Mouse (Mus musculus) hindbrain, embryonic 11.5 days (tissue): ENCODE results near the gene Crkl. TPM values are rescaled to one million over a fixed set of nuclear protein-coding genes. Genes with fewer than 3 reads are reported as not detected.
A peak's percentile ranks its signal among the peaks of the same experiment; 100 is the strongest.

Experiments used
- ATAC-seq: fragments of 200-750 bp; cut with Nextera tagmentation; 2 replicates; pipeline ENCODE4 v1.8.0; 2017; ENCODE audit warnings: mild to moderate bottlenecking, moderate TSS enrichment, moderate library complexity; ENCODE audit not compliant: low FRiP score
- DNase-seq: peaks from one replicate; pipeline ENCODE4 v3.0.0-alpha.2; 2015; ENCODE audit warnings: low spot score
- H3K27ac ChIP-seq: fragments of 300-500 bp; sonication (generic); 2 replicates; pipeline ENCODE4 v1.5.1; 2014; ENCODE audit warnings: mild to moderate bottlenecking, low read depth, low read length
- H3K27me3 ChIP-seq: fragments of 300-500 bp; sonication (generic); 2 replicates; pipeline ENCODE4 v1.6.1; 2014; ENCODE audit warnings: mild to moderate bottlenecking, low read length, moderate library complexity, mixed read lengths; ENCODE audit not compliant: control insufficient read depth, insufficient read depth
- H3K36me3 ChIP-seq: fragments of 300-500 bp; sonication (generic); 2 replicates; pipeline ENCODE4 v1.6.1; 2014; ENCODE audit warnings: mild to moderate bottlenecking, low read length, moderate library complexity, mixed read lengths; ENCODE audit not compliant: control insufficient read depth, insufficient read depth
- H3K4me1 ChIP-seq: fragments of 300-500 bp; sonication (generic); replicated peaks from 2 replicates; pipeline ENCODE4 v1.6.1; 2014; ENCODE audit warnings: low read length, mixed read lengths; ENCODE audit not compliant: control insufficient read depth, insufficient read depth
- H3K4me2 ChIP-seq: fragments of 300-500 bp; sonication (generic); replicated peaks from 2 replicates; pipeline ENCODE4 v1.6.1; 2014; ENCODE audit warnings: mild to moderate bottlenecking, low read depth, low read length
- H3K4me3 ChIP-seq: fragments of 300-500 bp; sonication (generic); 2 replicates; pipeline ENCODE4 v1.5.1; 2014; ENCODE audit warnings: low read depth, low read length
- H3K9ac ChIP-seq: fragments of 300-500 bp; sonication (generic); 2 replicates; pipeline ENCODE4 v1.6.1; 2014; ENCODE audit warnings: low read depth, low read length
- H3K9me3 ChIP-seq: fragments of 300-500 bp; sonication (generic); 2 replicates; pipeline ENCODE4 v1.6.1; 2016; ENCODE audit warnings: low read length; ENCODE audit not compliant: control insufficient read depth
- WGBS: fragments of 180-500 bp; shearing (Covaris S2); extraction: QIAGEN DNeasy Blood & Tissue Kit; methylation state at CpG from one replicate; pipeline ENCODE4 v1.1.7; 2014; 5-methylcytosine and 5-hydroxymethylcytosine counted together
- polyA plus RNA-seq: library from polyadenylated mRNA; unstranded; fragments of >200 nt; fragmentation: Nextera tagmentation; extraction: Ambion mirVana; gene quantifications from 2 replicates; pipeline ENCODE4 v1.2.1, GENCODE M21; 2014

The Crkl gene
- polyA plus RNA-seq, 1 experiment from 2014 or later, result 79.1 TPM

GRCm38 (mm10) chr16:17432576-17432975 lies 19.2 kb upstream of the Crkl start:
- Histone ChIP-seq H3K4me3 (no peak overlapping the region), H3K4me2 (no peak overlapping the region), H3K4me1 (no peaks in the 10 kb centered on the region), H3K27ac (no peak overlapping the region), H3K9me3 (peaks cover 3% of the 10 kb centered on the region; the same call in 1 of the 2 replicates), H3K27me3 (no peaks in the 10 kb centered on the region), H3K36me3 (no peaks in the 10 kb centered on the region), H3K9ac (no peak overlapping the region)
- WGBS, result 94% methylated on average over 2 of the region's 2 CpGs
- ATAC-seq, result no peak
- DNase-seq, result peak; percentile 19

GRCm38 (mm10) chr16:17452373-17452715 lies 557 bp downstream of the Crkl start:
- WGBS, result under 1% methylated on average over 24 of the region's 24 CpGs
- H3K27me3 ChIP-seq, result no peaks in the 10 kb centered on the region
- peak overlapping the region; percentile 65 for H3K4me2 ChIP-seq
- peak overlapping the region; percentile 96 for H3K9ac ChIP-seq
- H3K9me3 ChIP-seq, result no peaks in the 10 kb centered on the region
- DNase-seq (peak; percentile 72), ATAC-seq (peak; percentile 60; the same call in 1 of the 2 replicates)
- peak overlapping the region; percentile 92 for H3K27ac ChIP-seq
- peaks cover 2% of the 10 kb centered on the region; the same call in 1 of the 2 replicates for H3K4me1 ChIP-seq
- H3K4me3 ChIP-seq, result peak overlapping the region; percentile 96
- peaks cover 6% of the 10 kb centered on the region; the same call in 1 of the 2 replicates for H3K36me3 ChIP-seq

GRCm38 (mm10) chr16:17456901-17457300 lies 5.1 kb downstream of the Crkl start:
- no peak for DNase-seq
- H3K36me3 ChIP-seq, result peaks cover 6% of the 10 kb centered on the region; the same call in 1 of the 2 replicates
- WGBS, result 93% methylated on average over 1 of the region's 1 CpGs
- no peak overlapping the region for H3K4me3 ChIP-seq
- no peaks in the 10 kb centered on the region for H3K9me3 ChIP-seq
- H3K9ac ChIP-seq, result no peak overlapping the region
- ATAC-seq, result no peak
- H3K27me3 ChIP-seq, result no peaks in the 10 kb centered on the region
- no peak overlapping the region for H3K4me2 ChIP-seq
- H3K4me1 ChIP-seq, result peaks cover 2% of the 10 kb centered on the region; the same call in 1 of the 2 replicates
- H3K27ac ChIP-seq, result no peak overlapping the region

- Histone ChIP-seq H3K27ac (no peak overlapping the region), H3K4me2 (no peak overlapping the region), H3K36me3 (peaks cover 6% of the 10 kb centered on the region; the same call in 1 of the 2 replicates), H3K4me1 (no peaks in the 10 kb centered on the region; the same call in 1 of the 2 replicates), H3K4me3 (no peak overlapping the region), H3K9ac (no peak overlapping the region), H3K9me3 (no peaks in the 10 kb centered on the region), H3K27me3 (no peaks in the 10 kb centered on the region)
- WGBS, result 97% methylated on average over 4 of the region's 4 CpGs
- ATAC-seq, result no peak
- no peak for DNase-seq
These were observed 8.5 kb downstream of the Crkl start for GRCm38 (mm10) chr16:17460254-17460653.

GRCm38 (mm10) chr16:17461596-17461995 lies 9.8 kb downstream of the Crkl start:
- Histone ChIP-seq H3K27ac (no peak overlapping the region), H3K36me3 (peaks cover under 1% of the 10 kb centered on the region; the same call in 1 of the 2 replicates), H3K4me2 (no peak overlapping the region), H3K4me1 (no peaks in the 10 kb centered on the region; the same call in 1 of the 2 replicates), H3K9ac (no peak overlapping the region), H3K4me3 (no peak overlapping the region), H3K27me3 (no peaks in the 10 kb centered on the region), H3K9me3 (no peaks in the 10 kb centered on the region)
- whole genome bisulfite sequencing, result 94% methylated on average over 1 of the region's 1 CpGs
- DNase-seq (no peak), ATAC-seq (no peak)

GRCm38 (mm10) chr16:17463184-17463583 lies 11.4 kb downstream of the Crkl start:
- Histone ChIP-seq H3K36me3 (no peaks in the 10 kb centered on the region), H3K4me2 (no peak overlapping the region), H3K4me1 (no peaks in the 10 kb centered on the region), H3K27me3 (no peaks in the 10 kb centered on the region), H3K9me3 (no peaks in the 10 kb centered on the region), H3K4me3 (no peak overlapping the region), H3K27ac (no peak overlapping the region), H3K9ac (no peak overlapping the region)
- ATAC-seq, result no peak
- WGBS, result 89% methylated on average over 2 of the region's 2 CpGs
- no peak for DNase-seq

GRCm38 (mm10) chr16:17466875-17467663 lies 15.3 kb downstream of the Crkl start:
- Histone ChIP-seq H3K4me3 (no peak overlapping the region), H3K4me1 (no peaks in the 10 kb centered on the region), H3K9me3 (no peaks in the 10 kb centered on the region), H3K27me3 (no peaks in the 10 kb centered on the region), H3K36me3 (no peaks in the 10 kb centered on the region; the same call in 1 of the 2 replicates), H3K27ac (no peak overlapping the region), H3K4me2 (no peak overlapping the region), H3K9ac (no peak overlapping the region)
- ATAC-seq (no peak), DNase-seq (no peak)
- WGBS, result 91% methylated on average over 4 of the region's 4 CpGs

GRCm38 (mm10) chr16:17472498-17472897 lies 20.7 kb downstream of the Crkl start:
- 83% methylated on average over 6 of the region's 6 CpGs for WGBS
- no peak overlapping the region for H3K9ac ChIP-seq
- H3K36me3 ChIP-seq, result no peaks in the 10 kb centered on the region; the same call in 1 of the 2 replicates
- H3K4me3 ChIP-seq, result no peak overlapping the region
- no peak overlapping the region for H3K27ac ChIP-seq
- ATAC-seq (no peak), DNase-seq (no peak)
- no peaks in the 10 kb centered on the region for H3K27me3 ChIP-seq
- H3K9me3 ChIP-seq, result no peaks in the 10 kb centered on the region
- H3K4me2 ChIP-seq, result no peak overlapping the region
- no peaks in the 10 kb centered on the region for H3K4me1 ChIP-seq

GRCm38 (mm10) chr16:17474091-17474490 lies 22.3 kb downstream of the Crkl start:
- Histone ChIP-seq H3K27me3 (no peaks in the 10 kb centered on the region), H3K36me3 (no peaks in the 10 kb centered on the region; the same call in 1 of the 2 replicates), H3K4me2 (no peak overlapping the region), H3K4me1 (no peaks in the 10 kb centered on the region), H3K9me3 (no peaks in the 10 kb centered on the region), H3K4me3 (no peak overlapping the region), H3K9ac (no peak overlapping the region), H3K27ac (no peak overlapping the region)
- DNase-seq, result peak; percentile 42
- ATAC-seq, result no peak
